Mouse (Mus musculus) lung, postnatal 10 days (tissue): Measurements from ENCODE around the gene Scamp2.

Experiments
- DNase-seq: peaks from one replicate; pipeline ENCODE4 v3.0.0; 2021

Gene Scamp2

GRCm38 (mm10) chr9:57597929-57598382 is 37.2 kb downstream of the Scamp2 start:
- no peak for DNase-seq

- DNase-seq: no peak
These were observed 38.3 kb downstream of the Scamp2 start for GRCm38 (mm10) chr9:57598851-57599563.

GRCm38 (mm10) chr9:57600620-57601352 is 40.0 kb downstream of the Scamp2 start:
- peak; percentile 65 for DNase-seq

- DNase-seq: peak; percentile 43
These were observed 40.6 kb downstream of the Scamp2 start for GRCm38 (mm10) chr9:57601353-57601706.

- no peak for DNase-seq
These were observed 41.4 kb downstream of the Scamp2 start for GRCm38 (mm10) chr9:57602098-57602497.

GRCm38 (mm10) chr9:57604875-57605274 is 44.1 kb downstream of the Scamp2 start:
- DNase-seq: no peak

- no peak for DNase-seq
These were observed 44.8 kb downstream of the Scamp2 start for GRCm38 (mm10) chr9:57605503-57605902.

- DNase-seq: peak; percentile 78
These were observed 45.6 kb downstream of the Scamp2 start, which contains the start of gene Cplx3 for GRCm38 (mm10) chr9:57606139-57606851. TSS of gene Cplx3 (minus strand) at chr9:57606281.

GRCm38 (mm10) chr9:57609803-57610202 is 49.1 kb downstream of the Scamp2 start:
- no peak for DNase-seq

GRCm38 (mm10) chr9:57610359-57610826 is 49.6 kb downstream of the Scamp2 start:
- no peak for DNase-seq

GRCm38 (mm10) chr9:57612587-57612986 is 51.8 kb downstream of the Scamp2 start:
- no peak for DNase-seq

GRCm38 (mm10) chr9:57613975-57614374 is 53.2 kb downstream of the Scamp2 start:
- DNase-seq: no peak

- DNase-seq: peak; percentile 41
These were observed 54.0 kb downstream of the Scamp2 start for GRCm38 (mm10) chr9:57614786-57615185.

- peak; percentile 40 for DNase-seq
These were observed 56.9 kb downstream of the Scamp2 start for GRCm38 (mm10) chr9:57617556-57618169.

- no peak for DNase-seq
These were observed 58.1 kb downstream of the Scamp2 start for GRCm38 (mm10) chr9:57618854-57619253.

GRCm38 (mm10) chr9:57620674-57621073 is 59.9 kb downstream of the Scamp2 start, which contains the start of gene Lman1l:
TSS of gene Lman1l (minus strand) at chr9:57620774.
- no peak for DNase-seq

GRCm38 (mm10) chr9:57624295-57624694 is 63.6 kb downstream of the Scamp2 start:
- no peak for DNase-seq

- DNase-seq: no peak
These were observed 65.1 kb downstream of the Scamp2 start for GRCm38 (mm10) chr9:57625674-57626500.

GRCm38 (mm10) chr9:57627191-57627590 is 66.4 kb downstream of the Scamp2 start:
- no peak for DNase-seq

- DNase-seq: no peak
These were observed 67.1 kb downstream of the Scamp2 start for GRCm38 (mm10) chr9:57627892-57628291.

GRCm38 (mm10) chr9:57628717-57629116 is 68.0 kb downstream of the Scamp2 start:
- no peak for DNase-seq
